Mouse (Mus musculus): ENCODE data around the gene Dennd1b.

- TF ChIP-seq CTCF (IDR thresholded peaks at IDR 0.05; ENCODE audit: low read depth, low read length) (no peak), POLR2A (IDR thresholded peaks at IDR 0.05; ENCODE audit: extremely low read depth, insufficient read depth, low read length) (no peak)
These were observed 128.5 kb downstream of the Dennd1b start for GRCm38 (mm10) chr1:139091701-139092100.
